Mouse (Mus musculus) megakaryocyte, adult 5-6 weeks (primary cell): ENCODE results near the gene Fam53b. TPM values are rescaled to one million over a fixed set of nuclear protein-coding genes. Genes with fewer than 3 reads are reported as not detected.

Experiments
- ATAC-seq: 2 replicates; pipeline ENCODE4 v1.8.0; 2016; ENCODE audit warnings: mild to moderate bottlenecking, inconsistent platforms; ENCODE audit not compliant: poor library complexity, severe bottlenecking
- total RNA-seq, 2 experiments: library from RNA; stranded (forward) in 1 of 2; stranded (reverse) in 1 of 2; fragments of 153-499, 151-499 nt in 1 of 2; fragments of 221-1000, 200-1000 nt in 1 of 2; gene quantifications; 2 replicates each; pipeline versions ENCODE4 v1.2.3 to v1.2.4; 2015 to 2017

The Fam53b gene
- 21.7 and 26.3 TPM in 2 replicates for total RNA-seq (2015)
- total RNA-seq (2017): 11.3 and 18.9 TPM in 2 replicates

DNA sequence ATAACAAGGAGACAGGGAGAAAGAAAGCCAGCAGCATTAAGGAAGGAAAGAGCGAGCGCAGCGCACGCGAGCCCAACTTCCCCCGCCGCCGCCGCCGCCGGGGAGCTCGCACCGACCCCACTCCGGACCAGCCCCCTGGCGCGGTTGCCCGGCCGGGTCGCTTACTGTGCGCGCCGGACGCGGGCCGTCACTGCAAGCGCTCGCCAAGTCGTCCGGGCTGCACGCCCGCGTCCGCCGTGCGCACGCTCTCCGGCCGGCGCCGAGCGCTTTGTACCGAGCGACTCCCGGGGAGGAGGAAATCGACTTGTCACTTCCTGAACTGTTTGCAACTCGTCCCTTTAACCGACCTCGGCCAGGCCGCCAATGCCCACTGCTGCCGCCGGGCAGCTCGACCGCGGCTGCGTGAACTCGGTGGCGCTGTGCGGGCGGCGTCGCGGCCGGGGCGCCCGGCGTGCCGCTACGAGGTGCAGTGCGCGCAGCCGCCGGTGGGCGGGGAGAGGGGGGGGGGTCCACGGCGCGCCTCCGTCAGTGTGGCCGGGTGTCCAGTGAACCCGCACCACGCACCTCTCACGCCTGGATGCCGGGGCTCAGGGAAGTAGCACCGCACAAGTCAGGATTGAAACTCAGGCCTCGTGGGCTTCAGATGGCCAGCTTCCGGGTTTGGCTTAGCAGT, at the start of gene Fam53b:
Gene Fam53b (minus strand): TSS at position 471 of the 673 bp plus-strand sequence.
- peak; percentile 53 for ATAC-seq

DNA sequence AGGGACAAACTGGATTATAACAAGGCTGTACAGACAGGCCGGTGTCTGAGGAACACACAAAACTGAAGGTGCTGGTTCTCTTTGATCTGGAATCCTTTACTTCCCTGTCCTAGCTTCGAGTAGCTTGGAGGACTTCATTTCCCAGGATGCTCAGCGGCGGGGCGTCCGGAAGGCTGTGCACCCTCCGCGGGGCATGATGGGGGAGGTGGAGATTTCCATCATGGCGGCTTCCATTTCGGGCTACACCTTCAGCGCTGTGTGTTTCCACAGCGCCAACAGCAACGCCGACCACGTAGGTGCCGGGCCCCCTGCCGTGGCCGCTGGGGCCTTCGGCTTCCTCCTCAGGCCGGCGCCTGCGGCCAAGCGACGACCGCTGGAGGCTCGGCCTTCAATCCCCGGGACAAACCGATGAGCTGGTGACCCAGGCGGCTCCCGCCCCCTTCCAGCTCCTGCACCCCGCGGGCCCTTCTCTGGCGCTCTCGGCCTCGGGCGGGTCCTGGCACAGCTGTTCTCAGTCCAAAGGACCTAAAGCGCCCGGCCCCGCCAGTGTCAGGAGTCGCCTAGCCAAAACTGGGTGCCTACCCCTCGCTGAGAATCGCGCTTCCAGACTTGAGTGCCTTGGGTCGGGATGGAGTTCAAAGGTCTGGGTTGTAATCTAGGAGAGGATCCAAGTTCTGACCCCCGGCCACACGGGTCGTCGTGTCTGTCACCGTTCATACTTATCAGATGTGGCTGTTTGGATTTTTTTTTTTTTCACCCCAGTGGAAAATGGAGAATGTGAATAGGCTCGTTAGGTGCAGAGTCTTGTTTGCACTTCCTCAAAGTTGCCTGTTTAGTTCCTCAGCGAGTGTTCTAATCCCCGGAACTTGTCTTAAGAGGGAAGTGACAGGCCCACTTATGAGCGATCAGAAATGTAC, 45.6 kb upstream of the Fam53b start, which contains the start of gene Abraxas2:
Gene Abraxas2 (plus strand): TSS at position 184 of the 917 bp plus-strand sequence.
- ATAC-seq: peak; percentile 94

DNA sequence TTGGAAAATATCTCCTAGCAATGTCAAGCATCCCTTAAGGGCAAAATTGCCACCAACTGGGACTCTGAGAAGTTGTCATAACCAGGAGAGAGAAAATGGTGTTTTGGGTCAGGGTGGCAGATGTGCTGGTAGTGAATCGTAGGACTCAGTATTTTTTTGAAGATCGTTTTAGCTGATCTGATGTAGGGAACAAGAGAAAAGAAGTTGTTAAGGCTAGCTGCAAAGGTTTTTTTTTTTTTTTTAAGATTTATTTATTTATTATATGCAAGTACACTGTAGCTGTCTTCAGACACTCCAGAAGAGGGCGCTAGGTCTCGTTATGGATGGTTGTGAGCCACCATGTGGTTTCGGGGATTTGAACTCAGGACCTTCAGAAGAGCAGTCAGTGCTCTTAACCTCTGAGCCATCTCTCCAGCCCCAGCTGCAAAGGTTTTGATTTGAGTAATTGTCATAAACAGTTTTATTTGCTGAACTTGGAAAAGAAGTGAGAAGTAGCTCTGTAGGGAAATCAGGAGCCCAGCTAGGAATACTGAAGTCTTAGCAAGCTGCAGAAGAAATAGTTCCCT, 44.4 kb upstream of the Fam53b start:
- no peak for ATAC-seq

DNA sequence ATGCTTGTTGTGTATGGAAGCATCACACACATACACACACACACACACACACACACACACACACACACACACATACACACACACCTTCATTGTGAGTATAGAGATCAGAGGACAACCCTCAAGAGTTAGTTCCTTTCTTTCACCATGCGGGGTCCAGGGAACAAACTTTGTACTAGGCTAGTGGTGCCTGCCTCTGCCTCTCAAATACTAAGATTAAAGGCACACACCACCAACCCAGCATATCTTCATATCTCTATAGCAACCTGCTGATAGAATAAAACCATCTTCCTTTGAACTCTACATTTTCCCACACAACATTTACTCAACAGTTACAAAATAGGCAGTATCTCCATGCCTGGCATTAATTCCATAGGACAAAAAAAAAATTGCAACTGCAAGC, 42.4 kb upstream of the Fam53b start:
- no peak for ATAC-seq

DNA sequence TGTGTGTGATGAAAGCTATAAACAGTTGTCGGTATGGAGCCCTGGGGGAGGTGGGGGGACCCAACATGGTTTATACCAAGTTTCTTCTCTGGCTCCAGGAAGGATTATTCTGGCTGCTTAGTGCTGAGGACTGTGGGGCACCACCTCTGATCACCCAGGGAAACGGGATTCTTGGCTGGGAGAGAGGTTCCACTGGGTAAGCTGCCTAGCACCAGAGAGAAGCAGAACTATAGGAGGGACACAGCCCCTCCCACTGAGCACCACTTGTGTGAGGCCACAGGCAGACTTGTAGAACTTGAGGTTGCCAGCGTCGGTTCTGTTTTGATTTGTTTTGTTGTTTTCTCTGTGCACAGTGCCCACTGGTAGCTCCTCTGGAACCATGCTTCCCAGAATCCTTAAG, 40.3 kb upstream of the Fam53b start:
- ATAC-seq: no peak

DNA sequence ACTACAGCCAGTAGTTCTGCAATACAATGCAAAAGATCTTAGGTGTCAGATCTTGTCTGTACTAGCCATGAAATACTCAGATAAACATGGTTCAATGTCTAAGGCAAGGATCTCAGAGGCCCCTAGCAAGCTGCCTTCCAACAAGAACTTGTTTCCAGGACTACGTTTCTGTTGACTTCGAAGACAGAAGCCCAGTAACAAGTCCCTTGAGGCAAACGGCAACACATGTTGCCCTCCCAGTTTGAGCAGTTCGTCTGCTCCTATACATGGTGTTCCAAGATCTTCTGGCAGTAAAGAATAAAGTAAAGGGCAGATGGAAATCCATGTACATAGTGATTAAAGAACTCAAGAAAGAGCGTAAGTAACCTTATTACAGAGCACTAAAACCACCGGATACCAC, 39.7 kb upstream of the Fam53b start:
- no peak for ATAC-seq

DNA sequence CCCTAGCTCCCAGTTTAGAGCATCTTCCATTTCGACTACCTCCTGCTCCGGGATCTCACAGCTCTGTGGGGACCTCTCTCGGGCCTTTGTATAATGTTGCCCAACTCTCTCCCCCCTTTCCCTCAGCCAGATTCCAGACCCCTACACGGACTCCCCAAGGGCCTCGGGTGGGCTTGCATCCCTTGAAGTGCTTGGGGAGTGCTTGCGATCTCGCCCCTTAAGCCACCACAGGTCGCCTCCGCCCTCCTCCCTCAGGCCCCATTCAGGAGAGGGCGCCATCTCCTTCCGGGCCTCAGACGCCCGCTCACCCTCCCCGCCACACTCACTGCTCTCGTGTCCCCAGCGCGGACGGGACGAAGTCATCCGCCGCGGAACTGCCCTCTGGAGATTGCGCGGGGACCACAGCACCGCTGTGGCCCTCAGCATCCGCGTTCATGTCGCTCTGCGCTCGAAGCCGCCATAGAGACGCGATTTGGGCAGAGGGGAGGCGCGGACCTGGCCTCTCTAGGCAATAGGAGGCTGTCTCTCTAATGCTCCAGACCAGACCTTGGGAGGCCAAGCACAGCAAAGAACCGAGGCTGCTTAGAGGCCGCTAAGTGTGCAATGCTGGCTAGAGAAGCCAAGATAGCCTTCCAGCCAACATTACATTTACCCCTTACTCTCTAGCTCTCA, 38.6 kb upstream of the Fam53b start, which contains the start of gene Eef1akmt2:
Gene Eef1akmt2 (minus strand): TSS at position 501 of the 672 bp plus-strand sequence.
- ATAC-seq: peak; percentile 96

DNA sequence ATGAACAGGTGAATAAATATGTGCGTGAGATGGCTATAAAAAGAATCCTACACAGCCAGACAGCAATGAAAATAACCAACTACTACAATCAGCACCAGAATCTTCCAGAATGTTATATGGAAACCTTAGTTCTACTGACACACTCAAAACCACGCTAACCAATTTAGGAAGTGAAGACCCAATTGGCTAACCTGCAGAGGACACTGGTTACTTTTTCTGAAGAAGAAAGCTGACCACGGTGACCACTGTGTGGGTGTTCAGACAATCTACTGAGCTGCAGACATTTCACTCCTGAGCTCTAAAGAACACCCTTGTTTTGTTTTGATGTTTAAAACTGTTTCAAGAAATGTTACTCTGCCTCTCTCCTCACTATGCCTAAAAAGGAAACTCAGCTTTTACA, 29.5 kb upstream of the Fam53b start:
- peak; percentile 49 for ATAC-seq

DNA sequence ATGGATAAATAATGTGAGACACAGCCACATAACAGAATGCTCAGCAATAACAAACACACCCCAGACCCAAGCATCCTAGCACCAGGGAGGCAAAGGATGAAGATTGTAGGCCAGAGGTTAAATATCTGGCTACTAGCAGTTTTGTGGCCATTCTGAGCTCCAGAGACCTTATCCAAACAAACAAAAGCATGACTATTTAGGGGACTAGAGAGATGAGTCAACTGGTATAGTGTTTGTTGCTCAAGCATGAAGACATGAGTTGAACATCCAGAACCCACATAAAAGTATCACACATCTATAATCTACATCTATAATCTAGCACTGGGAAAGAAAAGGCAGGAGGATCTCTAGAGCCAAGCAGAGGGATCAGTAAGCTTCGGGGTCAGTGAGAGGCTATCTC, 28.8 kb upstream of the Fam53b start:
- ATAC-seq: no peak

DNA sequence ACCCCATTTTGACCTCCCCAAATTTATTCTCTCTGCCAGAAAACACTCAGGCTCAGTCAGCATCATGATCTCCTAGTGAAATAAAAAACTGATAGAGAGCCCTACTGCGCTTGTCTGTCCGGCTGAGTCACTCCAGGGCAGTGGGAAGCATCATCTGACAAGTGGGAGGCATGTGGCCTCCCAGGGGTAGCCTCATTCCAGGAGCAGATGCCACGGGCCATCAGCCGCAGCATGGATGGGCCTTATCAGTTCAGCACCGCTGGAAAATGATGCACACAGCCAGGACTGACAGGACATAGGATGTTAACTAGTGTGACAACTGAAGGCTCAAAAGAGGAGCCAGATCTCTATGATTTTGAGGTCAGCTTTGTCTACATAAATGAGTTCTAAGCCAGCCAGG, 27.6 kb upstream of the Fam53b start:
- no peak for ATAC-seq

DNA sequence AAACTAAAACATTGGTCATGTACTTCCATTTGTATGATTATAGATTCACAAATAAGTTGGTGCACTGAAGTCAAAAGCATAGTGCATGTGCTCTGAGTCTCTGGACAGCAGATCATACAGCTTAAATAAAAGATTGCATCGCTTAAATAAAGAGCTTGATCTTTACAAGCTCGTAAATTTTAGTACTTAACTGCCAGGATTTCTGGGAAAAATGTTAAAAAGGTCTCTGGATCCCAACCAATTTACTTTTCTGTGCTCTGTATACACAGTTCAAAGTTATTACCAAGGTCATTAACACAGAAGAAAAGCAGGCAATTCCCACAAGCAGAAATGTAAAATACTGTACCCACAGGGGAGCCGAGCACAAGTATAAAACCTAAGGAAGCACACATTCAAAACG, 17.3 kb upstream of the Fam53b start:
- ATAC-seq: no peak

DNA sequence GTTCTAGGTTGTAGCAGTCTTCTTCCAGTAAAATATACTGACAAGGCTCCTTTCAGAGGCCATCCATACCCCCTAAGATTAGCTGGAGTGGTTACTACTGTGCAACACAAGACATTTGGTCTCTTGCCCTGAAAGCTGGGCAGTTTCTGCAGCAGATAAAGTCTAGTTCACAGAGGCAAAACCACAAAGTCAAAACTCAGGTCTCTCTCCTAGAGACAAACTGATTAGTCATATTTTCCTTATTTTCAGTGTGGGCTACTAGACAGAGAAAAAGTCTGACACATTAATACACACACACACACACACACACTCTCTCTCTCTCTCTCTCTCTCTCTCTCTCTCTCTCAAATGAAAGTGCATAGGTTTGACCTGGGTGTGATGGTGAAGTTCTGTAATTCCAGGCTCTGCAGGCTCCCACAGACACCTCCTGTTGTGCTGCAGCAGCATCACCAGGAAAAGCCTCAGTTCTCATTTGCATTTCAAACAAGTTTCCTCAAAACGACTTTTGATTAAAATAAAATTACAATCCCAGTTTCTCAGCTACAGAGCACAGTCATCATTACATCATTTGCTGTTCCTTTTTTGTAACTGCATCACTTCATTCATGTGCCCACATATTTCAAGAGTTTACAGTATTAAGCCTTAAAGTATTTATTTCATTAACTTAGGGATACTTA, 10.8 kb upstream of the Fam53b start:
- no peak for ATAC-seq

DNA sequence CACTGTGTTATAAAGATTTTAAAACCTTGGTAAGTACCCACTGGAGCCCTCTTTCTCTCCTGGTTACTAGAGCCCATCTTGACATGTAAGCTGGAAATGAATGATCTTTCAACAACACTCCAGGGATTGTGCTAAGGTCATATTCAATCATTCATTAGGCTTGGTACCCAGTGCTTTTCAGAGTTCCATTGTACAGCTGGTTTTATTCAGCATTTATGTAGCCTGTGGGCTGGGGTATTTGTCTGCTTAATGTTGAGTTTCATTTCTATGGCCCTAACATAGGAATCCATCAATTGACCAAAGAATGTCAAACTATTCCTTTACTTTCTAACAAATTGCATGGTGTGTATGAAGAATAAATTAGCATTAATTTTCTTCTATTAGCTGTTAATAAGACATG, 10.1 kb upstream of the Fam53b start:
- ATAC-seq: no peak

DNA sequence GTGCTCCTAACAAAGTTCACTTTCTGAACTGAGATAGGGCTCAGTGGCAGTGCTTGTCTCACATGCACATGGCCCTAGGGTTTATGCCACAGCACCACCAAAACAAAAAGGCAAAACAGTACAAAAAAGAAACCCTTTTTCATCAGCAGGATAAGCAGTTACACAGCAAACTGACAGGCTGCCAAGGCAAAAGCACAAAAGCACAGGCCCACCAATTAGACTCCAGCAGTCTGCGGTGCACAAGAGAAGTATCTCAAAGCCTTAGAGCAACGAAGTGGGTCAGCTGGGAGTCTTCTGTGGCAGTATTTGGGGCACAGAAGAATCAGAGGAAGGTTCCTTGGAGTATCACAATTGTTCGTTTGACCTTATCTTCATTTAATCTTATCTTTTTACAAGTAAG, 7.0 kb upstream of the Fam53b start:
- no peak for ATAC-seq

DNA sequence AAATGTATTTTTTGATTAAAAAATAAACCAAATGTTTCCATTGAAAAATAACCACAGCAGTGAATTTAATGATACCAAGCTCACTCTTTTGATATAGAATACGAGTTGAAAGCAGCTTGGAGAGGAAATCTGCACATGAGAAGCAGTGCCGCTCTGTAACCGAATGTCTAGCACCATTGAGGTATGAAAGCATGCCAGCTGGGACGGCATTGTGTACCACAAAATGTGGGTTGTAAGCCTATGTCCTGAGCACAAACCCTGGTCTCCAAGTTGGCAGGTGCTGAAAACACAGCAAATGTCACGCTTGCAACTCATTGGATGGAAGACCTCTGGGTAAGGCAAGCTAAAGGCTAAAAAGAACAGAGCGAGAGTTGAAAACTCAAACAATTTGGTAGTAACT, 3.4 kb upstream of the Fam53b start:
- no peak for ATAC-seq

DNA sequence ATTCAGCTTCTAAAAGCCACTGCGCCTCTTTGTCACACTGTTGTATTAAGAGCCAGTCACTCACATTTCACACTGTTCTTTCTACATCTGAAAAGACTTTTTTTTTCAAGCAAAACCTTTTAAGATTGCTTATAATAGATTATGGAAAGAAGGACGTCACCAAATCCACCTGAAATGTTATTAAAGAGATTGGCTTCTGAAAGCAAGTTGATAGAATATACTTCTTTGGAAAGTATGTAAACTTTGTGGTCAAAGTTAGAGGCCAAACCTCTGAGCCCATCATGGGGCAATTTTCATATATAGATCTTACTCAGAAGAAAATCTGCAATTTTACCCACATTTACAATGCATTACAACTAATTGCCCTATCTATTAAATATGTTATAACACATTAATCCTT, 2.8 kb upstream of the Fam53b start:
- no peak for ATAC-seq

DNA sequence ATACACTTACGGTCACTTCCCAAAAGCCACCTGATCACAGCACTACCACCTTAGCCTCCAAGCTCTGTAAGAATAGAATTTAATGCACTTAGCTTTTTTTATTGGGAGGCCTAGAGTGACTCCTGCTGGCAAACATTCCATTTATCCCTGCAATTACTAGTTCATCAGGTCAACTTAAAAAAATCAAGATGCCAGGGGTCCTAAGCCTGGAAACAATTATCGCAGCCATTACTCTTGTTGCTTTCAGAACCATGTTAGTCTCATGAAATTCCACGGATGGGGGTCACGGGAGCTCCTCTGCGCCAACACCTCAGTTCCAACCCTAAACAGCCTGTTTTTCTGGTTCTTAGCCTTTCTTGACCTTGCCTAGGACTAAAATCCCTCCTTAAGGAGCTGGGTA, 1.4 kb upstream of the Fam53b start:
- no peak for ATAC-seq

DNA sequence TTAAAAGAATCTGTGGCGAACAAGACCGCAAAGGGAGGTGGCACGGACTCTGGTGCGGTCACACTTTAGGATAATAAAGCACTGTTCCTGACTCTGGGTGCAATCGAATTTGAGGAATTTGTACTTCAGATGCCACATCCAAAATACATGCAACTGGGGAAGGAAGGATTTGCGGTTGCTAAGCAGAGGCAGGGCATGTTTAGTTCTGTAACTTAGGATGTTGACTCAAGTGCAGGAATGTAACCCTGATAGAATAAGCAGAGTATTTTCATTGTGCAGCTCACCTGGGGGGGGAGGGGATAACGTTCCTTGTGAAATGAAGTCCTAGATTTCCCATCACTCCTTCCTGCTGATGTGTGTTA, 384 bp upstream of the Fam53b start:
- ATAC-seq: no peak

DNA sequence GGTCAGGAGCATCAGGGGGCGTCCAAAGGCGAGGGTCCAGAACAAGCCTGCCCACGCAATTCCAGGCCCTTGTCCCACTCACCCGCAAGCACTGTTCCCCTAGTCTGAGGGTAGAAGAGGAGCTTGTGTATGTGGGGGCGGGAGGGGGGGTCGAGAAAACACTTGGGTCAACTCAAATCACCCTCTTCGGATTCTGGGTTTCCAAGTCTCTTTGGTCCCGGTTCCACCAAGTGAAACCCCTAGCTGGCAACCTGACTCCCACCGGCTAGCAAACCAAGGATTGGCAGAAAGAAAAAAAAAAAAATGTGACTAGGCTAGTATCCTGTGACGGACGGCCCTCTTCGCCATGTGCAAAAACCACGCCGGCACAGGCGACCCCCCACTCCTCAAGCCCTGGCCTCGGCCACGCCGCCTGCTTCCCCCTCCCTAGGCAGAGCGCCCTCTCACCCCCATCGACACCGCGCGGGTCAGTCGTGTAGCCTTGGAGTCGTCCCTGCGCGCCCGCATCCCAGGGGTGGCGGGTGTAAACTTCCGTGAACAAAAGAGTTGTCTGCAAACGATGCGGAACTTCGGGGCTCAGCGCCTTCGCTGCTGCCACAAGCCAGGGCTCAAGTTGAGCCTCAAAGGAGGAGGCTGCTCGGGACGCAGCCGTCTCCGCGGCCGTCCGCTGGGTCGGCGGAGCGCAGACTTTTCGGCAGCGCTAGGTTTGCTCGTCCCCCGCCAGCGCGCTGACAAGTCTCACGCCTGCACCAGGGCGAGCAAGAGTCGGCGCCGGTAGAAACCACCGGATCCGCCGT, 869 bp downstream of the Fam53b start:
- ATAC-seq: peak; percentile 53
